Mouse (Mus musculus) retina, embryonic 14.5 days (tissue): Measurements from ENCODE around the gene Mrpl17.
"Not testable (repeated sequence)": the region's sequence is repeated elsewhere in the genome, so short reads cannot be mapped to it uniquely, and the experiment has no call there.

Experiments used
- DNase-seq: peaks from one replicate; pipeline ENCODE4 v3.0.0-alpha.2; 2015; ENCODE audit warnings: low spot score

Gene Mrpl17

DNA sequence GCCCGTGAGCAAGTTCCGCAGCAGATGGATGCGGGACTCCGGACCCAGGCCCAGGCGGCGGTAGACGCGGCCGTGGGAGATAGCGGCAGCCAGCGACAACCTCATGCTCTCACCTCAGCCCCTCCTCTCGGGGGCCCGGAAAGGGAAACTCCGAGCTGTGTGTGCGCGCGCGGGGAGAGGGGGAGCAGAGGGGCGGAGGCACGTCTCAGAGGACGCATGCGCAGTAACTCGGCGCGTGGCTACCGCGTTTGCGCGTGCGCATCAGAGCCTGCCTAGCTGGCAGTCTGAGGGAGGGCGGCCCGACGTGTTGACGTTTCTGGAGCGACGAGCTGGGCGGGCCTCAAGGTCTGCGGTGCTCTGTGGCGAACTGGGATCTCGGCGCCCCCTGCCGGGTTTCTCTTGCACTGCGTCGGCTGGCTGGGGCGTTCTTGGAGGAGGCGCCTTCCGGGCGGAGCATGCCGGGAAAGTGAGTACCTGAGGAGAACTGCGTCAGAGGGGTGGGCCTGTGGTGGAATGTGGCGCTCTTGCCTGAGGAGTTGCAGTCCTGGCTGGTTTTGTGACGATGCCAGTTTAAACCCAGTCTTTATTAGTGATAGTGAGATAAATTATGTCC lies at the start of gene Mrpl17:
Gene Mrpl17, minus strand, starts transcription at position 223 of the 613 bp plus-strand sequence.
- DNase-seq: peak; percentile 100

DNA sequence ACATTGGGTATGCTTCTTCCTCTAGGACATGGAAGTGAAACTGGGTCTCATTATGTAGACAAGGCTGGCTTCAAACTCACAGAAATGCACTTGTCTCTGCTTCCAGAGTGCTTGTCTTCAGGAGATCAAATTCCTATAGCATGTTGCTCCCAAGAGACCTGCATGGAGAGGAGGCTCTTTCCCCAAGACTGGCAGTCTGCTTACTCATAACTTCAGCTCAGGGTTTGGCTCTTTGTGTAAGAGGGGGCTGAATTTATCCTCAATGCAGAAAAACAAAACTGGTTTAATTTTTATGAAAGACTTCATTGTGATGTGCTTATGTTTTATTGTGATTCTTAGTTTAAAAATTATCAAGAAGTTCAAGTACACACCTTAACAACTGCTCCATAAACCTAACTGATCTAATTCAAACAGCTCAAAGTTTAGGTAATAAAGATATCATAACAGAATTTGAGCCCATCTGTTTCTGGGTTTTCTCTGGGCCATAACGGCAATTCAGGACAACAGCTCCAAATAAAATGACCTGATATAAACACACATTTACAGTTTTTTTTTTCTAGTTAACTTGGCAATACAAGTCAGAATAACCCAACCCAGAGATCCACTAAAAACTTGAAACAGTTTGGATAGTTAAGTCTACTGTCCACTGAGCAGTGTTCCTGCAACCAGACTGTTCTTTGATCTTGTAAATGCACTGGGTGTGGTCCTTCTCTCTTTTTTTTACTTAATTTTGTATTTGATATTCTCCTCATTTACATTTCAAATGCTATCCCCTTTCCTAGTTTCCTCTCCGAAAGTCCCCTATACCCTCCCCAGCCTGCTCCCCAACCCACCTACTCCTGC lies 45.0 kb upstream of the Mrpl17 start:
- DNase-seq: not testable (repeated sequence)

DNA sequence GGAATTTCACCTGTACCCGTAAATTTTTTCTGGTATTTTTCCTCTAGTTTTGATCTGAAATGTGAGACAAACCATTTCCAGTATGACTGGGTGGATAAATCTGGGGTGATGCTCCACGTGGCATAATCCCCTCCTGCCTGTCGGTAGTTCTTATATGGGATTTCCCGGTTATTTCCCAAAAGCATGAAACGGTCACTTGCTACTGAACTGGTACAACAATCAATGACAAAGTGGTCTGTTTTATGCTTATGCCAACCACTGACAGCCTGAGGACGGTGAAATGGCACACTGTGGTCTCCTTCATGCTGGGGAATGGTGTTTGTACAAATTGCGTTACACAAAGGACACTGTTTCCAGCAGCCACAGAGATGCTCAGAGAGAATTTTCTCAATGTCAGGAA lies 13.4 kb upstream of the Mrpl17 start:
- DNase-seq: no peak

DNA sequence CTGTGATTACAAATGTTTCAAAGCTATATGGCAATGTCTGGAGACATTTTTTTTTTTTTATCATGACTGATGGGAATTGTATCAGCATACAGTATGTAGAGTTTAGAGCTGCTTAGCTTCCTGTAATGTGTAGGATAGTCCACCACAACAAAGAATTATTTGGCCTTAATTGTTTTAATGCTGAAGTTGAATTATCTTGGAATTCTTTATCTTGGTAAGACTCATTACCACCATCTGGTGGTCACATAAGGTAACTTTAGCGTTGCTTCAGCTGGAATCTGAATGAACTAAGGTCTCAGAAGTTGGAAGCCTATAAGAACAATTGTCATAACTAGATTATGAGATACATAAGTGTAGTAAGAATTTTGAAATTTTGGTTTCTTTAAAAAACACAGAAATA lies 7.6 kb upstream of the Mrpl17 start:
- DNase-seq: peak; percentile 78

DNA sequence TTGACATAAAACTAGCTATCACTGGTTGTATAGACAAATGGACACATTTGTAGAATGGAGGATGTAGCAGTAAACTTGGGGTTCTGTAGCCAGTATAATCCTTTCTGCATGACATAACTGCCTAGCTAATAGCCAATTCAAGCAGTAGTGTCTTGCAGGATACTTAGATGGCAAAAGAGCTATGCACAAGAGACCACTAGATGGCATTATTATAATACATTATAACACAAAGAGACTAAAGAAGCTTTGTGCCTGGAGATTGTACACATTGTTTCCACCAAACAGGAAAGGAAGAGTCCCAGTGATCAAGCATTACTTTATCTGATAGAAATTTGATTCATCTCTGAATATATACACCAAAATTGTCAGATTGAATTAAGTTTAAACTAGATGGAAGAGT lies 5.8 kb upstream of the Mrpl17 start:
- DNase-seq: peak; percentile 64

DNA sequence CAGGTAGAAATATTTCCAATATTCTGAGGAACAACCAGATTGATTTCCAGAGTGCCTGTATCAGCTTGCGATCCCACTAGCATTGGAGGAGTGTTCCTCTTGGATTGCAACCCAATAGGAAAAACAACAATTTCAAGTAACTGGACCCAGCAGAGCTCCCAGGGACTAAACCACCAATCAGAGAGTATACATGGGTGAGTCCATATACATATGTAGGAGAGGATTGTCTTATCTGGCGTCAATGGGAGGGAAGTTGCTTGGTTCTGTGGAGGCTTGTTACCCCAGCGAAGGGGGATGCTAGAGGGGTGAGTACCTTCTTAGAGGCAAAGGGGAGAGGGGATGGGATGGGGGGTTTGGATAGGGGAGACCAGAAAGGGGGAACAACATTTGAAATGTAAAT lies 2.4 kb upstream of the Mrpl17 start:
- DNase-seq: no peak

DNA sequence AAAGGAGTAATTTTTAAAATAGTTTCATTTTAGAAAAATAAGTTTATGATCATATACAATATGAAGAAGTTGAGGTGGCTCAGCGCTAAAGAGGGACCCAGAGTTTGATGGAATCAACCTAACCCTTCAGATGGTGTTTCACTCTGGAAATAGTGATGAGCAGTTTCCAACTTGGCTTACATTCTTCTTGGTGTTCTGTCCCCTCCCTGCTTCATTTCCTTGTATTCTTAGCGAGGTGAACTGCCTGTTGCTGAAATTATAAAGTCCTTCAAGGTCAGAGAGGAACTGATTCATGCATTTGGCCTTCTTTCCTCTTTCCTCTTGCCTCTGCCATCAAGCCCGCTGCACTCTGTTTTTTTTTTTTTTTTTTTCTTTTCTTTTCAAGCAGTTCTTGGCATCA lies 1.7 kb upstream of the Mrpl17 start:
- DNase-seq: no peak

DNA sequence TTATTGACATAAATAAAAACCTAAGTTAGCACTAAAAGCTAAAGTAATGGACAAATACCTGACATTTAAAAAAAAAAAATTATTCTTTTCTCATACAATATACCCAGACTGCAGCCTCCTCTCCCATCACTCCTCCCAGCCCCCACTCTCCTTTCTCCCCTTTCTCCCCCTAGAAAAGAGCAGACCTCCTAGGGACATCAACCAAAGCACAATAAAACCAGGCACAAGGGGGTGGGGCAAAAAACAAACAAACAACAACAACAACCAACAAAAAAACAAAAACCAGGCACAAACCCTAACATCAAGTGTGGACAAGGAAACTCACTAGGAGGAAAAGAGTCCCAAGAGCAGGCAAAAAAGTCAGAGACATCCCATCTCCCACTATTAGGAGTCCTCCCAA lies 617 bp upstream of the Mrpl17 start:
- no peak for DNase-seq

DNA sequence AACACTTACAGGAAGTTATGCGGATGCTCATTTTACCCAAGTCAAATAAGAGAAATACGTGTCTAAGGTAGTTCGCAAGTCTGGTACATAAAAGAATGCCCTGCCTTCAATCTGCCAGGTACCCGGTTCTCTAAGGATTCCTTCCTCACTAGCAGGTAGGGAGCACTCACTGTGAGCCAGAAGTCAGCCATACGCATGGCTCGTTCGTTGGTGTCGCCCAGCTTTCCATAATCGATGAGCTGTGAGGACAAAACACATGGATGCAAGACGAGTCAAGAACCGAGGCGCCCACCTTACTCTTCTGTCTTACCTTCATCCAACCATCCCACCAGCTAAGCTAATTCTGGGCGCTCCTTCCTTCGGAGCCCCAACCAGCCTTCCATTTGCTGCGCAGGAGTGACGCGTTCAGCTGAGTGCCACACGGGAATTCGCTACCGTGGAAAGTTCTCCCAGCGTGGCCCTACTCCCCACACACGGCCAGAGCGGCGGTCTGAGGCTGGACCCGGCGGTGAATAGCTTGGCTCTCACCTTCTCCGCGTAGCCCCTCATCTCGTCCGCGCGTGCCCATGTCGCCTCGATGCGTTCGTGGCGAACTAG lies 521 bp downstream of the Mrpl17 start:
- DNase-seq: no peak

DNA sequence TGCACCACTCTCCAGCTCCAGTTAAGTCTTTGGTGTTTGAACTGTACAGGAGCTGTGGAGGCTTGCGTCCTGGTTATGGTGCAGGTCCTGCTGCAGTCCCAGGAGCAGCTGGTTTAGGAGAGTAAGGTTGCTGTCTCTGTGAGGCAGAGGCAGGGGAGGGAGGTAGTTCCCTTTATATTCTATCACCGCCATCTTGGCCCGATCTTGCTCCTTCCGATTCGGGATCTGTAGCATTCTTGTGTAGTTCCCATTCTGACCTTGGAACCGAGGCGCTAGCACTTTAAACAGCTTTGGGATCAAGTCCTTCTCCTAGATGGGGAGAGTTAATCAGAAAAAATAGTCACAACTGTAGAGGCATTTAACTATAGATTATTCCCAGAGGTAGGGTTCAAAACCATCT lies 1.1 kb downstream of the Mrpl17 start:
- DNase-seq: no peak

DNA sequence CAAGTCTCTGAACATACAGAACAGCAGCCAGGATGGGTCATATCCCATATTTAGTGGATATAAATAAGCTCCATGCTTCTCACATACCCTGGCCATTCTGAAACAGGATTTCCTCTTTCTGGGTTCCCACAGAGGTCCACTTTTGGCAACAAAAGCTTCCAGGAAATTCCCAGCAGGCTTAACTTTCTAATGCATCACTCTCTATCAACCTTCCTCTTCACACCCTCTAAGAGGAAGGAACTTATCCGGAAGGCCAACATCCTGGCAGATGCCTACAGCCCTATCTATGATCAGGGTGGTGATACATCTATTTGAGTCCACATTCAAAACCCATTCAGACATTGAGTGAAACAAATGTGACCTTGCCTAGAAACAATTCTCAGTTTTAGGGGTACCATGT lies 2.5 kb downstream of the Mrpl17 start:
- no peak for DNase-seq

DNA sequence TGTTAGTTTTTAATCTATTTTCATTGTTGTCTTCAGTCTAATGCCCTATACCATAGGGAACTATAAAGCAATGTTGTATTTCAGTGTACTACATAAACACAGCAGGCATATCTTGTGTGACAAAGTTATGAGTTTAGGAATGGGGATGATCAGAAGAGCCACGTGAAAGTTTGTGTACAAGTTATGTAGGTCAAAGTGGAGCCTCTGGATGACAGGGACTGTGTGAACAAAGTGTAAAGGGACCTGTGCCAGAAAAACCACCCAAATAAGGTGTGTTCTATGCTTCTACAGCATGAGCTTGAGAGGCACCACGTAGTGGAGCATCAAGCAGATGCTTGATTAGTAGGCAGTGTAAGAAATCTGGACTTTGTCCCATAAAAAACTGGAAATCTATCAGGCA lies 4.2 kb downstream of the Mrpl17 start:
- DNase-seq: no peak

DNA sequence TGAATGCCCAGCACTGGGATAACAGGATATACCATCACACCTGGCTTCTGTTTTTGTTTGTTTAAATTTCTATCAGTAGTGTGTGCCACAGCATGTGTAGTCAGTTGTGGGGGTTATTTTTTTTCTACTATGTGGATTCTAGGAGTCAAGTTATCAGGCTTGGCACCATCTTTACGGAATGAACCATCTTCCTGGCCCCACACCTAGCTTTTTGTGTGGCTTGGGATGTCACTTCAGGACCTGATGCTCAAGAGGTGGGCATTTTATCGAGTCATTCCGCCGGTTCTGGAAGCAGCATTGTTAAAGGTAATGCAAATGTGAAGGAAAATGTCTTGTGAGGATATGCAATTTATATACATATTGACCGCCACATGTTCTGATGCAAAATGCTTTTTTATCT lies 4.8 kb downstream of the Mrpl17 start:
- DNase-seq: no peak

DNA sequence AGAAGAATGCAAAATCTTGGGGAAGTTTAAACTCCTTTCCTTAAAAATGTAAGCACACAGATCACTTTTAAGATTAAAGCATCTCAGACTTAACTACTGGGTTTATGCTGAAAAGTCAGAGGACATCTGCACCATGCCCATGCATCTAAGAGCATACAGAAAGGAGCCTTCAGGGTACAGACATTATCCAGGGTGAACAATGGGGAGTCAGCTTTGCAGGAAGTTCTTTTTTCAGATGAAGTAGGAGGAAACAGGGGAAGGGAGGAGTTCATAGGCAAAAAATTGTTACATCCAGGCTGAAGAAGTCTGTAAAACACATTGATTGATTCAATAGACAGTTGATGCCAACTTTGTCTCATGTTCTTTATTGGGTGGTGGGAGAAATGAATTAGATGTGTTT lies 7.5 kb downstream of the Mrpl17 start:
- no peak for DNase-seq

DNA sequence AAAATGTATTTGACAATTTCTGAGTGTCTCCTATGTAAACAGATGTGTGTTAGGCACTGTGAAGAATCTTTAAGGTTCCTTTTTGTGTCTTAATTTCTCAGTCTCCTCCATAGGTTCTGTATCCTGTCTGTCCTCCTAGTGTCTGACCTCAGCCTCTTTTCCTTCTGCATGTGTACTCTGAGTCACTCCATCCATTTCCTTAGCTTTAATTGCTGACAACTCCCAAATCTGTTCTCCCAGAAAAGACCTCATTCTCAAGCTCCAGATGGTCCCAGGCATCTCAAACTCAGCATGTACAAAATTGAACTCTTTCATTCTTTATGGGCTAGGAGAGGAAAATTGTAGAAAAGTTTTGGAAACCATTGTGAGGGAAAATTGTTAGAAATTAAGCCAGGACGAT lies 8.1 kb downstream of the Mrpl17 start:
- no peak for DNase-seq

DNA sequence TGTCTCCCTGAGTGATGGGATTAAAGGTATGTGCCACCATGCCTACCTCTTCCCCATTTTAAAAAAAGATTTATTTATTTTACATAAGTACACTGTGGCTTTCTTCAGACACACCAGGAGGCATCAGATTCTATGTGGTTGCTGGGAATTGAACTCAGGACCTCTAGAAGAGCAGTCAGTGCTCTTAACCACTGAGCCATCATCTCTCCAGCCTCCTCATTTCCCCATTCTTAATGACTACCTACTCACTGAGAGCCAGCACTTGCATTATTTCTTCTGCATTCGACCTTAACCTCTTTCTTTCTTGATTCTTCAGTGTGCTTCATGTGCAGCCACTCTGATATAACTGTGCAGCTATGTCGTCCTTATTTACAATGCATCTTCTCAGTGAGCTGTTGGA lies 8.6 kb downstream of the Mrpl17 start:
- no peak for DNase-seq

DNA sequence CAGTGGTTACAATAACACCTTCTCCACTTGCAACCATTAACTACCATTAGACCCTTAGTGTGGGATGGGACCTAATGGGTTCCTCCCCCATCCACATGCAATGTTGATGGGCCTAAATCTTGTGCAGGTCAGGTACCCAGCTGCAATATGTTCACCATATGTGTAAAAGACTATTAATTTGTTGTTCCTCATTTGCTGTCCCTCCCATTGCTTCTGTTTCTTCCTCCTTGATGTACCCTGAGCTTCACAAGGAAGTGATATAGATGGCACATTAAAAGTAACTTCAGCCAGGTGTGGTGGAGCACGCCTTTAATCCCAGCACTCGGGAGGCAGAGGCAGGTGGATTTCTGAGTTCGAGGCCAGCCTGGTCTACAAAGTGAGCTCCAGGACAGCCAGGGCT lies 13.9 kb downstream of the Mrpl17 start:
- DNase-seq: no peak

DNA sequence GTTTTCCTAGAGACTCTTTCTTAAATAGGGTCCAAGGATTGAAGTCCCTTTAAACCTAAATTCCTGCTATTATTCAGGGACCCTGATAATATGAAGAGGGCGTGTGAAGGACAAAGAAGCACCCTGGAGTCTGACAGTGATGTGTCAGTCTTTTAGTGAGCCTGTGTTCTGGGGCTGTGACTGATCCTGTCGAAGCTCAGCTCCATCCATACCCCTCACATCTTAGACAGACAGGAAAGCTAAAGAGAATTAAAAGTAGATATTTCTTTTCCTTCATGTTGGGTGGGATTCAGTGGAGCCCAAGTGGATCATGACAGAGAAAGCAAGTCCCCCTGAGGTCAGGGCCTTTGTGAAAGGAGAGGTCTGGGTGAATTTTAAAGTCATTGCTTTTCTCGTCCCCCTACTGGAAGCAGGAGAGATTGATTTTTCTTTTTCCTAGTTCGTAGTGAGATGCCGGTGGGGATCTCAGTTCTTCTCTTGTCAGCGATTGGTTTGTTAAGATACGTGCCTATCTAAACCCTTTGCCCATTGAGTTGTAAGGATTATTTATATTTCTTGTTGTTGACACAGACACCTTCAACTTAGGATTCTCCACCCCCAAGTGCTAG lies 15.0 kb downstream of the Mrpl17 start:
- peak; percentile 41 for DNase-seq

DNA sequence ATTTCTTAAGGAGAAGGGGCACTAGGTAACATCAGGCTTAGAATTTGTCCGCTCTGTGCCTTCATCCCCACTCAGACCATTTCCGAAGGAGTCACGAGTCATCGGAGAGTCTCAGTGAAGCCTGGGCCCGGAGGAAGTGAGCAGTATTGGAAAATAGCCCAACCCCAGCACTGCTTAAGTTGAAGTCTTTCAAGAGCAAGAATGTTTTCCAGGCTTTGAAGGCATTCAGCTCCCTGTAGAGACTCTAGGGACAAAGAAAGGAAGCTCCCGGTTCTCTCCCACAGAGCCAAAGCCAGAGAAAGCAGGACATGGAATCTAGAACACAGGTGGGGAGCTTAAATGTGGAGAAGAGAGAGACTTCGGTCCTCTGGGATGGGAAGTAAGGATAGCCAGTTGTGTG lies 17.2 kb downstream of the Mrpl17 start:
- no peak for DNase-seq

DNA sequence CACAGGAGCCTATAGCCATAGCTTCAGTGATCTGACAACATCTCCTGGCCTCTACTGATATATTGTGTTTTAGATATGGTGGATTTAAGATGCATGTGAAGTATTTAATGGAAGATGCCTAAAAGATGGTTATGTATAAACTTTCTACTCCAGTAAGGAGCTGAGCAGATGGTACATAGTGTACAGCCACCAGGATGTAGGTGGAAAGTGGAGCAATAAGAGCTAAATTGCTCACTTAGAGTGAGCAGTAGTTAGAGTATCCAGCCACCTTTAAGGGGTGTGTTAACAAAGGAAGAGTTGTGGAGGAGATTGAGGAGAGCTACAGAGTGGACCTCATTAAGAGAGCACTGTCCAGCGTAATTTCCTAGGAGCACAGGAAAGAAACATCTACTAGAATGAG lies 19.8 kb downstream of the Mrpl17 start:
- DNase-seq: no peak

DNA sequence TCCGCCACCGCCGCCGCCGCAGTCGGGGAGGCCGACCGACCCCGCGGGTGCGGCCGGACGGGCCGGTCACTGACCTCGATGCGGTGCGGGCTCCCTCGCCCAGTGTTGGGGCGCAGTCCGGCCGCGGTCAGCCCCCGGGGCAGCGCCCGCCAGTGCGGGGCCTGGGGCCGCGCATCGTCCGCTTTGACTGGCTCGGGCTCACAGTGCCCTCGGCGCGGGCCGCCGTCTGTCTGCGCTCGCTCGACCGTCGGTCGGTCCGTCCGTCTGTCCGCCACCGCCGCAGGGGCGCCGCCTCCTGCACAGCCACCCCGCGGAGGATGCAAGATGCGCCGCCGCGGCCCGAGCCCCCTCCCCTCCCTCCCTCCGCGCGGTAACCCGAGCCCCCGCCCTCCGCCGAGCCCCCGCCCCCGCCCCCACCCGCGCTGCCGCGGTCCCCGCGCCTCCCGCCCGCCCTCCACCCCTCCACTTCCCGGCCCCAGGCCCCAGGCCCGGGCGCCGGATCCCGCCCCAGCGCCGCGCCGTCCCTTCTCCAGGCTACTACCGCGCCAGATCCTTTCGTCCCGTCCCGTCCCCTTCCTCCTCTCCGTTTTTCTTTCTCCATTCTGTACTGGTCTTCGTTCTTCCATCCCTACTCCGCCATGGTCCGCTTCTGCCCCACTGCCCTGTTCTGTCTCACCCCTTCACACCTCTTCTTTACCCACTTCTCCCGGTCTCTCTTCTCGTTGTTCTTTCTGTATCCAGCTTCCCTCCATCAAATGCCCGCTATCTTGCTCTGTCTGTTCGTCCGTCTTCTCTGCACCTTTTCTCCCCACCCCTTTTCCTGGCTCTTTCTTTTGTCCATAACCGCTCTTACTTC lies 23.4 kb downstream of the Mrpl17 start, which contains the start of gene Dchs1:
Gene Dchs1, minus strand, starts transcription at position 370 of the 856 bp plus-strand sequence.
- DNase-seq: peak; percentile 66
